Mouse (Mus musculus): ENCODE measurements around the gene Ces1e.

Gene Ces1e

GRCm38 (mm10) chr8:93176593-93176992, 52.8 kb downstream of the Ces1e start:
- in situ Hi-C loops (cut with MboI, MseI), result no loop called here

GRCm38 (mm10) chr8:93174554-93174953, 54.9 kb downstream of the Ces1e start:
- in situ Hi-C loops (cut with MboI, MseI), result no loop called here

GRCm38 (mm10) chr8:93171846-93172590, 57.4 kb downstream of the Ces1e start:
- in situ Hi-C loops (cut with MboI, MseI), result no loop called here

GRCm38 (mm10) chr8:93163363-93163762, 66.1 kb downstream of the Ces1e start:
- in situ Hi-C loops (cut with MboI, MseI), result no loop called here

GRCm38 (mm10) chr8:93151401-93151800, 78.0 kb downstream of the Ces1e start:
- in situ Hi-C loops (cut with MboI, MseI), result no loop called here
